Mouse (Mus musculus): ENCODE results near the gene Itga8.

GRCm38 (mm10) chr2:12090993-12091392, 210.7 kb downstream of the Itga8 start:
- no peak for TF ChIP-seq GATA1 (IDR thresholded peaks at IDR 0.05; ENCODE audit: borderline replicate concordance, low read length)
- TF ChIP-seq FLI1 (IDR thresholded peaks at IDR 0.05; ENCODE audit: low read length), result no peak
